Mouse (Mus musculus) cerebellum, adult 9-11 months (tissue): Measurements from ENCODE around the gene Frmd8.
A peak's percentile ranks its signal among the peaks of the same experiment; 100 is the strongest.
"Not testable (repeated sequence)": the region's sequence is repeated elsewhere in the genome, so short reads cannot be mapped to it uniquely, and the experiment has no call there.

Source experiments
- DNase-seq: peaks from one replicate; pipeline ENCODE4 v3.0.0; 2022

Gene Frmd8

DNA sequence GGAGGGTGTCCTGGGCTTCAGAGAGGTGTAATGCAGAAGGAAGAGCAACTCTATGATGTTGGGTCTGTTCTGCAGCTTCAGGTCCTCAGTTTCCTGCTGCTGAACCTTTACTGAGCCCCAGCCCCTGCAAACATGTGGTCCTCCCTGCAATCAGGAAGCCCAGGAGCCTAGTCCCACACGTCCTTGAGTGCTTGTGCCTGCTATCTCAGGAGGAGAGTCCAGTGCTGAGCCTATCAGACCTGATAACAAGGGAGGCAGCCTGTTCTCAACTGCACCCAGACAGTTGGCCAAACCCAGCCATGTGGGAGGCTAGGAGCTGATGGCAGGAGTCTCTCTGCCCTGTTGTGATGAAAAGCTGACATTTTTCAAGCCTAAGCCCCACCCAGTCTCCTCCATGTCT, 8.9 kb upstream of the Frmd8 start:
- no peak for DNase-seq

DNA sequence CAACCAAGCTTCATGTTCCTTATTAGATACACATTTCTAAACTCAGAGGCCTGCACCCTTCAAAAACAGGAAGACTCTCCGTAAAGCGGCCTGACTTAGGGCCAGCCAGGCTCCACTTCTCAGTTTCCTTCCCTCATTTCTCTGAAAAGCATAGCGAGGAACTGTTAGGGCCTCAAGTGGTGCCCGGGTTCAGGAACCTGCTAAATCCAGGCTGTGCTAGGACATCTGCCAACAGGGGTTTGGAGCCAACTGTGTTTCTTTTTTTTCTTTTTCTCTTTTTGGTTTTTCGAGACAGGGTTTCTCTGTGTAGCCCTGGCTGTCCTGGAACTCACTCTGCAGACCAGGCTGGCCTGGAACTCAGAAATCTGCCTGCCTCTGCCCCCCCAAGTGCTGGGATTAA, 7.0 kb upstream of the Frmd8 start:
- not testable (repeated sequence) for DNase-seq

DNA sequence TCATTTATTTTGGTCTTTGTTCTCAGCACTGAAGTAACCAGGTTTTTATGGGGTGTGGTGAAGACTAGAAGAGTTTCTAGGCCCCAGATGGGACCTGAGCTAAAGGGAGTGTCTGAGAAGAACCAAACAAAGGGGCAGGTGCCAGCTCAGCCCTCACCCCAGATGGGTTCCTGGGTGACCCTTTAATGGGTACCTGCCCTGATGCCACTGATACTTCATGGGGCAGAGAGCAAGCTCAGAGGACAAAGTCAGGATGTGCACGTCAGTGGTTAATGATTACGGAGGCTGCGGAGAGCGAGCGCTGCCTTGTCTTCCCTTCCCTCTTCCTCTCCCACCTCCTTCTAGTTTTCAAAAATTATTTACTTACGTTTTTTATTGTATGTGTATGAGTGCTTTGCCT, 6.1 kb upstream of the Frmd8 start:
- no peak for DNase-seq

DNA sequence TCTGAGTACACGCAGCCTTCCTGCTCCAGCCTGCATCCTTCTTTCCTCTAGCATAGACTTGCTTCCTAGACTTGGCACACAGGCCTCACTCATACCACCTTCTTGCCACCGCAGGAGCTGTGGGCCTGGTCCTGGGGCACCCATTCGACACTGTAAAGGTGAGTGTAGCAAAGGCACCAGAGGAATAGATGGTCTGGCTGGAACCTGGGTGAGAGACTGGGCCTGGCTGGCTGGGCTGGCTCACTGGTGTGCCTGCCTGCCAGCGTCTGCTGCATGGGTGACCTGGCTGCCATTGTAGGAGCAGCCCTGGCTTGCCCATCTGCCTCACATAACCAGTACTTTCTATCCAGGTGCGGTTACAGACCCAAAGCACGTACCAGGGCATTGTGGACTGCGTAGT, 4.7 kb upstream of the Frmd8 start:
- DNase-seq = no peak

DNA sequence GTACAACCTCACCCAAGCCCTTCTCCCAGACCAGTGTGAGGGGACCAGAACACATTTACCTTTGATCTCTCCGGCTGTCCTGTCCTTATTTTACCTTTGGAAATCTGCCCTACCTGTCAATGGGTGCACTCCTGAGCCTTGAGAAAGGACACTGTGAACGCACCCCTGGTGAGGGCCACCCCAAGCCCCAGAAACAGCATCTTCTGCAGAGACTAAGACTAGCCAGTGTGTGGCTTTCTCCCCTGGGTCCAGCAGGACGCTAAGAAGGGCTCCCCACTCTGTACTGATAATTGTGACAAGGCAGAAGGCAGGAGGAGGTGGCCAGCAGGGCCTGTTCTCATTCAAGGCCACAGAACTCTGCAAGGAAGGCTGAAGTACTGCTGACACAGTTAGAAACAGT, 3.8 kb upstream of the Frmd8 start:
- no peak for DNase-seq

DNA sequence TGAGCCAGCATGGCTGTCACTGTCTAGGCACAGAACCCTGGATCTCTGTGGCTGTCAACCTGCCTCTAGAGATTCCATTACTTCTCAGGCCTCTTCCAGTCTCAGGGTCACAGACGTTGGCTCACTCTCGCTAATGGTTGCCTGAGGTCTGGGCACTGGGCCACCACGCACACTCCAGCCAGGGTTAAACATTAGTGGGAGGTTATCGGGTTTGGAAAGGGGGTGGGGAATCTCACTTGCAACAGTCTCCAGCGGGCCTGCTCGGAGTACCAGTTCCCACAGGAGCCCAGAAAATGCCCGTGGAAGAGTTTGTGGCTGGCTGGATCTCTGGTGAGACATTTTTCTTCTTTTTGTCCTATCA, 3.3 kb upstream of the Frmd8 start:
- DNase-seq = no peak

DNA sequence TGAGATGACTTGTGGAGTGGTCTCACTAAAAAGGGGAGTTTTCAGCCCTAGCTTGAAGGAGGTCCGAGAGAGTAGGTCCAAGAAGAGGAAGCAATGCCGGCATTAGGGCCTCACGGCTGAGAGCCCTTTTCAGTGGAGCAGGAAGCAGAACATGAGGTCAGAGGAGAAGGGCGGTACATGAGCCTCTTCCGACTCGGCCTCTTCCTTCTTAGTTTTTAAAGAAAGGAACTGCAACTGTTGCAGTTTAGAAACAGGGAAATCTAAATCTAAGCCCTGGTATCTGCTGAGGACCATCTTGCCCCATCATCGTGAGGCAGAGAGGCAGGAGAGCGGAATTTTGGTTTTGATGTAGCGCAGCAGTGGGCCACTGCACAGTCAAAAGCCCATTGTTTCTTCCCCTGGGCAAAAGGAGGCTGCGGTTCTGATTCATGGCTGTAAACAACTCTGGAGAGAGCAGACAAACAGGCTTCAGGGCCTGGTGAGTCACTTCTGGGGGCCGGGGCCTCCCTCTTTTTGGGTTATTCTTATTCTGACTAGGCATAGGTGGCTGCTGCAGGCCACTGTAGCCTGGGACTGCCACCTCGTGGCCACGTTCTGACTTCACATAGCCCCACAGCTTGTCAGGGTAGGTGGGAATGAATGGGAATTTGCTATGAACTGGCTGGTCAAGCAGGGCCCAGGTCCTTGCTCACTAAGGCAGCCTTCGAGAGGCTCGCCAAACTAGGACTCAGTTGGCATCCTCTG, 2.7 kb upstream of the Frmd8 start, which contains the start of gene Slc25a45:
Slc25a45 (plus strand) TSS at position 191 of the 744 bp plus-strand sequence.
- DNase-seq = peak; percentile 76

DNA sequence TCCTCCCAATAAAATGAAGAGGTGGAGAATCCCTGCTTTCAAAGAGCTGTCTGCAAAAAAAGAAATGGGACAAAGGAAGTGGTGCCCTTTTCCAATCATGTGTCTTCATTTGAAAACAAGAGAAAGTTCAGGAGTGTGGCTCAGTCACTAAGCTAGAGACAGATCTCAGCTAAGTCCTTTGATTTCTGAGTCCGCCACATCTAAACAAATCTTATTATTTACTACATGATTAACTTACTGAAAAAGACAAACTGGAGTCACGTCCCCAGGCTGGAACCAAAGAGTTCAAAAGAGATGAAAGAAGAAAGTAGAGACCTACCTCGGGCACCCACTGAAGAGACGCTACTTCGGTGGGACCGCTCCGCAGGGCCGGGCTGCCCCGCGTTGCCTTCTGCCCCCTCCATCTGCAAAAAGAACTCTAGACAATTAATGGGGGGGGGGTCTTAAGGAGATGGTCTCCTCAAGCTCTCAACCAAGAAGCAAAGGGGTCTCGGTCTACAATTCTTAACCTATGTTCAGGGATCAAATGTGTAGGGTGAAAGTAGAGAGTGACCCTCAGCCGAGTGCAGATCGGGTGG, 594 bp downstream of the Frmd8 start:
- DNase-seq = no peak

DNA sequence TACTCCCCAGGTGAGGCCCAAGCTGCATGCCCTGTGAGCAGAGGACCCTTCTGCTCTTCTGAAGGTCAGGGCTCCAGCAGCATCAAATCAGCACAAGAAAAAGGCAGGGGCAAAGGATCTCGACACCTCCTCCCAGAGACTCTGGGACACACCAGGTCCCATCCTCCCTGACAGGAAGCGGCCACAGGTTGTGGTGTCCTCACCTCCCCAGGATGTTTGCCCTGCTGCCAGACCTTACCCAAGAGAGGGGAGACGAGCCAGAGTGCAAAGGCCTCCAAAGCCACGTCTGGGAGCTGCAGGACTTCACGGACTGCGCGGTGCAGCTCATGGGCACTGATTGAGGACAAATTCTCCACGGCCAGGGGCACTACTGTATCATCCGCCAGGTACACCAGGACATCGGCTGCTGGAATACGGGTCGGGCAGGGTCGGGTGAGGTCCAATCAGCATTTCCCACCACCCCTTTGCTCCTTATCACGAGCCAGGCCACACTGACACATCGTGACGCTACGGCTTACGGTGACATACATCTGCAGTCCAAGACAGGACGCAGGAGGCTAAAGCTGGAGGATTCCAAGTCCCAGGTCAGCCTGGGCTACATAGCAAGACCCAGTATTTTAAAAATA, 2.0 kb downstream of the Frmd8 start:
- no peak for DNase-seq

DNA sequence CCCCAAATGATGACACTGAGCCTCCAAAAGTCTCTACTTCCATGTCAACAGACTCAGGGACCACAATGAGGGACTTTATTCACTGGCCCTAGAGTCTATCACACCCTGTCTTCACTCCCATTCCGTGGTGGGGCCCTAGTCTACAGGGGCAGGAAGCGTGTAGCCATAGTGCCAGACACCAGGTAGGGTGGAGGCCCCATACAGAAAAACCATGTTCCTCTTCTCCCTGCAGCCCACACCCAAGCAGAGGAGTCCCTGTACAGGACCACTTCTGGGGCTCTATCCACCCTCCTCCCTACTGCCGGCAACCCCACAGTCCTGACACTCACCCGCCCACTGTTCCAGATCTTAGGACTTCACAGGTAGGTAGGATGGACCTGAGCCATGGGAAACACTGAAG, 2.5 kb downstream of the Frmd8 start:
- DNase-seq = no peak

DNA sequence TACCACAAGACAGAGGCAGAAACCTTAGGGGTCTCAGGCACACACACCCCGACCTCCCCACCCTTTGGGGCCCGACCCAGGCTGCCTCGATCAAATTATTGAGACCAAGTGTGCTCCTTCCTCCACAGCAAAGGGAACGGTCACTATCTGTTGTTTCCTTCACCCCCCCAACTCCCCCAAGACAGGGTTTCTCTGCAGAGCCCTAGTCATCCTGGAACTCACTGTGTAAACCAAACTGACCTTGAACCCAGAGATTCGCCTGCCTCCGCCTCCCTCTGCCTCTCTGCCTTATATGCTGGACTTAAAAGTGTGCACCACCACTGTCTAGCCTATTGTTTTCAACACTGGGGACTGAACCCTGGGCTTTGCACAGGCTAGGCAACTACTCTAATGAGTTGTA, 3.4 kb downstream of the Frmd8 start:
- DNase-seq = no peak

DNA sequence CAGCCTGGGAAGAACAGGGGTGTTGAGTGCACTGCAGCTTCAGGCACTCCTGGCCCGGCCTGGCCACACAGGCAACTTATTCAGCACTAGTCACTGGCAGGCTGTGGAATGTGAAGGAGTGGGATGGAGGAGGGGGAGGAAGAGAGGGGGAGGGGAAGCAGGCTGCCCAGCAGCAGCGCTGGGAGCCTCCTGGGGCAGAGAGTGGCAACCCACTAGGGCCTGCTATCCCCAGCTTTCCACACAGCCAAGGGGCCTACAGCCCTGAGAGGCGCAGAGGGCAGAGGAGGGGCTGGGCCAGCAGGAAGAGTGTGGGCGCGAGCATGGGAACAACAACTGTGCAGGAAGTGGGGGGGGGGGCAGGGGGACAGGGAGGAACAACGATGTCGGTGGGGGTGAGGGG, 3.8 kb downstream of the Frmd8 start:
- no peak for DNase-seq

DNA sequence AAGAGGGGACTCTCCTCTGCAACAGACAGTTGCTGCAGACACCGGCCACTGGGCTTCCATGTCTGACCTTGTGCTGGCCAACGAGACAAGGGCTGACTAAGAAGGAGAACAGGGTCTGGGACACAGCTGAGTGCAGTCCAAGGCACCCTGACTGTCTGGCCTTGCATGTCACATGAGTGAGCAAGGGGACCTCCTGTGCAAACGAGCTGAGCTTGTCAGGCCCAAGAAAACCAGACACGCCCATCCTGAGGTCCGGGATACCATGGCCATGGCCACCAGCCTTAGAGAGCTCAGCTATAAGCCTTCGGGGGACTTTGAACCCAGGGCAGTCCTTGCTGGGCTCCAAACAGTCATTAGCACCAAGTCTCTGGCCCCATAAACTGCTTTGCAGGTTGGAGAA, 7.0 kb downstream of the Frmd8 start:
- DNase-seq = no peak

DNA sequence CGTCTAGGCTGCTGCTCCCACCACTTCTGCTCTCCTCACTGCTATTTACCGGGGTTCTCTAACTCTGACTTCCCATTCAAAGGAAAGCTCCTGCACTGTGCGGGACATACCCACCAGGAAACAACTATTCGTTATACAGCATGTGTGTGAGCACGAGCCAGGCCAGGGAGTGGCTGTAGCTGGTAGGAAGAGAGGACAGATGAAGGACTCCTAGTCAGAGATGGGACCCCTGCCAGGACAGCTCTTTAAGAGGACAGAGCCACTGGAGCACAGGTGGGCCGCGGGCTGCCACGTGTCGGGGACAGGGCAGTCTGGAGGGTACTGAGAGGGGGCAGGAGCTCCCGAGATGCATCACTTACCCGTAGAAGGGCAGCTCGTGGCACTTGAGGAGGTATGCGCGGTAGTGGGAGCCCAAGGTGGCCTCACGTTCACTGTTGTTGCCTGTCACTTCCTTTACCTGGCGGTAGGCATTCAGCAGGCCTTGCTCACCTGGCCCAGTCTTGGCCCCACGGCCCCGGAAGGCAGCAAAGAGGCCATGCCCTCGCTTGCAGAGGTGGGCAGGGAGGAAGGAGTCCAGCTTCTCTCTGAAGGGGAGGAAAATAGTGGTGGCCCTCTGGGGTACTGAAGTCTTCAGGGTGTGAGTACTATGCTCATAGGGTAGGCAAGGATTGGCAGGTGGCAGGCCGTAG, 10.2 kb downstream of the Frmd8 start:
- DNase-seq = no peak

DNA sequence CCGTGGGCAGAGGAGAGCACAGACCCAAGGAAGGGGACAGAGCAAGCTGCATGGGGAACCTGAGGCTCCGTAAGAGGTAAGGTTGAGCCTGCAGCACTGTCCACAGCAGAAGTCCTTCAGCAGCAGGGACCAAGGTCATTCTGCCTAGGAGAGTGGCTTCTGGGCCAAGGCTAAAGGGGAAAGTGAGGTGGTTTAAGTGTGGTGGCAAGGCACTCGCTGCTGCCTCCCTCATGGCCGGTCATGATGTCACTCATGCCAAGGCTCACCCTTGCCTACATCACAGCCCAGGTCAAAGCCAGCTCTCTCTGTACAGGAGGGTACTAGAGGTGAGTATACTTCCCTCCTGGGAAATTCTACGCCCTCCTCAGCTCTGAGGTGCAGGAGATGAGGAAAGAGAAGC, 11.3 kb downstream of the Frmd8 start:
- DNase-seq = no peak

DNA sequence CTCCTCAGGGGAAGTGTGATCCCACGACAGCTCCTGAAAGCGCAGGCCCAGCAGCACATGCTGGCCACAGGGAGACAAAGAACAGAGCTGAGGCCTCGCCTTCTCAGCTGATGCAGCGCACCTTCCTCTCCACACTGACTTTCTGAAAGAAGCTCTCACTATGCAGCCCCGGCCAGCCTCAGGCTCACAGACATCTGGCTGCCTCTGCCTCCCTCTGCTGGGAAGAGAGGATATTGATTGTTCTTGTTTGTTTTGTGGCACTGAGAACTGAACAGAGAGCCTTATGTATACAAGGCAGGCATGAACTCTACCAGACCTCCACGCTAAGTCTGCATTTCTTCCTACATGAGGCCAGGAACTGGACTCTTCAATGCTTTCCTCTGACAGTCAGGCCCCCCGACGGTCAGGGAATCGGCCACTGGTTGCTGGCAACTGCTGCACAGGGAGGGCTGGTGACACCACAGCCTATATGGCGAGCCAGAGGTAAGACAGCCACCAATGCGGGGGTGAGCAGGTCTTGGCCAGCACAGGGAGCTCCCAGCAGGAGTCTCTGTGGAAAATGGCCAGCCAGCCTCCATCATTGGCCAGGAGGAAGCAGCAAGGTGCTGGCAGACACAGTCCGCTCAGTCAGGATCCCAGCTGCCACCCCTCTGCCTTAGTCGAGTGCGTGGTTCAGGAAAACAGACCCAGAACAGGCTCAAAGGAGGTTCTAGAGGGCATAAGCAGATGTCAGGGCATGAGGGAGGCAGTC, 12.6 kb downstream of the Frmd8 start:
- DNase-seq = no peak

DNA sequence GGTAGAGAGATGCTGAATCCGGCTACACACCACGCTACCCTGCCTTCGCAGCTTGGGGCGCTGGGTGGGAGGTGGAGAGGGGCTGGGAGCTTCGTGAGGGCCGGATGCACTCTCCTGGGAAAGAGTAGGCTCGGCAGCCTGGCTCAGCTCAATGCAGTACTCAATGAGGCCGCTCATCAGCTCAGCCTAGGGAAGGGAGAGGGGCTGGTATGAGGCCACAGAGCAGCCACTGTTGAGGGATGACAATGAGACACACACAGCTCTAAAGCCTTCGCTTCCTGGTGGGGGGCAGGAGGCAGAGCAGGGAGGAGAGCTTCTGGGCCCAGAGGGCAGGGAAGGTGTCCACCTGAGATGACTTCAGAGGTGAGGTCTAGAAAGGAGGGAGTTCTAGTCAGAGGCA, 18.5 kb downstream of the Frmd8 start:
- no peak for DNase-seq

DNA sequence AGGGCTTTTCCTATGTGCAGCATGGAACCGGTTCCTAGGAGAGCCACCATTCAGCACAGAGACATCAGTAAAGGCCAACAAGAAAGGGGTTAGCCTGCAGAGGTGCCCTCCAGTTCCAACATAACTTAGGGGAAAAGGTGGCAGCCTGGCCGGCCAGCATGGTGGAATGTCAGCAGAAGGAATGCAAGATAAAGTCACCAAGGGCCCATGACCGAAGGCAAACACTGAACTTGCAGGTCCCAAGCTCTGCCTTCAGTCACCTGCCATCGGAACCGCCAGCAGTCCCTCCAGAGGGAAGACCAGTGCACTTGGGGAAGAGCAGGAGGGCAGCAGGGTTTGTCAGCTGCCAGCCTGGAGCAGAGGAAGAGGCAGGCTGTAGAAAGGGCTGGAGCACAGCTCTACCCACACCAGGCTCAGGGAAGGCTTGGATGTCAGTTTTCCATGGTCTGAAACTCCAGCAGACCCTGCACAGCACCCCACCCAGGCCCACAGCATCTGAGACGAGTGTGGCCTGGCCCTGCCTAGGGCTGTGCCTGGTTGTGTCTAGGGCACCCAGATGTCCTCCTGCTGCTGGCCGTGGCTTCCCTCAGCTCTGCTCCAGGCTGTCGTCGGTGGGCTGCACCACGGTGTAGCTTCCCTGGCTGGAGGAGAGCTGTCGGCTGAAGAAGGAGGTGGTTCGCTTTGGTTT, 22.9 kb downstream of the Frmd8 start:
- DNase-seq = peak; percentile 29

DNA sequence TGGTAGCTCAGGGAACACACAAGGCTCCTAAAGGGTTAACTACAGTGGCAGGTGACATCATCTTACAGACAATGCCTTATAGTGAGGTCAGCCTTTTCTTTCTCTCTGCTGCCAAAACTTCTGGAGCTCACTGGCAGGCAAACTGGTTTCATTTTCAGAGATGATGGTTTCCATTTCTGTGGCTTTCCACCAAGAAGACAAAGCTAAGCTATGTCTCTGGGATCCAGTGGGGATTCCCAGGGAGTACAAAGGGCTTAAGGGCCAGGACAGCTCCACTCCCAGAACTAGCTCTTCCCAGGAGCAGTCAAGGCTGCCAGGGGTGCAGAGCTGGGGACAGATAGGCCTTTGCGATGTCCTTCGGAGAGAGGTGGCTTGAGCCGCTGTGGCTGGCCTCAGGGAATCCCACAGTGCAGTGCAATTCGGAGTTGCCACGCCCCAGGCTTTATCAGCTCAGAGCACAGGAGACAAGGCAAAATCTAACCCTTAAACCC, 23.5 kb downstream of the Frmd8 start:
- no peak for DNase-seq

DNA sequence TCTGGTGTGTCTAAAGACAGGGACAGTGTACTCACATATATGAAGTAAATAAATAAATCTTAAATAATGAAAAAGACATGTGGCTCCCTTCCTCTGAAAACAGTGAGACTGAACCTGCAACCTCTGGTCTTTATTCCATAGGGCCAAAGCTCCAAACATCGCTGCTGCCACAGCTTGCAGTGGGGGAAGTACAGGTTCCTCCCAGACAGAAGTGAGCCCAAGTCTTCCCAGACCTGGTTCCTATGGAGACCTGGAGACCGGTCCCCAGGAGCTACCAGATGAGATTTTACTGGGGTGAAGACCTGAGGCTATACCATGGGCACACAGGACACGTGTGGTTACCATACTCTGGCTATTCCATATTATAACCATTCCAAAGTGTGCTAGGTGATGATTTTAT, 24.2 kb downstream of the Frmd8 start:
- no peak for DNase-seq

DNA sequence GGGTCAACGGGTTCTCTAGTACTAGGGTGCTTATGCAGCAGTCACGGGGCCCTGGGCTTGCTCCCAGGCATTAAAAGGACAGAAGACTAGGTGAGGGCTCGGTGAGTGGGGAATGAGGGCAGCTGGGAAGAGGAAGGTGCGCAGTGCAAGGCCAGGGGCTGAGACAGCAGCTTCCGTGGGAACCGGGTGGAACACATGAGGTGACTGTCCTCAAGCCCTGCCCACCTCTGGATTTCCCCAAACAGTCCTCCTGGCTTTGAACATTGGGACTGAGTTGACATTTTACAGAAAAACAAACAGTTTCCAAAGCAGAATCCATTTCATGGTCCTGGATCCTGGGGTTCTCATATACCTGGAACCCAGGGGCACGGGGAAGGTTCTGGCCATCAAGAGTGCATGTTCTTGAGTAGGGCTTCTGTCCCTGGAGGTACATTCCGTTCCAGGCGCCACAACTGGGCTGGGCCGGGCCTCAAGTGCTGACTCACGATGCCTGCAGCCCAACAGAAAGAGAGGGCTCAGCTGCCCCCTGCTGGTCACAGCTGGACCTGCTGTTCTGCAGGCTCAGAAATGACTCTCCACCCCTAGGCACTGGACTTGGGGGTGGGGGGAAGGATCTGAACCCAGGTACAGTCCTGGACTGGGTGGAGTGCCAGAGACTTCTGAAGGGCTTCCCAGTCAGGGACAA, 25.1 kb downstream of the Frmd8 start:
- peak; percentile 93 for DNase-seq
